Mouse (Mus musculus) neural tube, embryonic 12.5 days (tissue): ENCODE measurements around the gene Magi2. TPM values are rescaled to one million over a fixed set of nuclear protein-coding genes. Genes with fewer than 3 reads are reported as not detected.
"Not testable (repeated sequence)": the region's sequence is repeated elsewhere in the genome, so short reads cannot be mapped to it uniquely, and the experiment has no call there.

Source experiments
- ATAC-seq: fragments of 200-750 bp; cut with Nextera tagmentation; 2 replicates; pipeline ENCODE4 v1.8.0; 2017; ENCODE audit warnings: low read depth, mild to moderate bottlenecking, moderate TSS enrichment, moderate library complexity; ENCODE audit not compliant: low FRiP score
- H3K27ac ChIP-seq: fragments of 300-500 bp; sonication (generic); 2 replicates; pipeline ENCODE4 v1.5.1; 2016
- H3K27me3 ChIP-seq: fragments of 300-500 bp; sonication (generic); replicated peaks from 2 replicates; pipeline ENCODE4 v1.6.1; 2016; ENCODE audit warnings: mild to moderate bottlenecking
- H3K36me3 ChIP-seq: fragments of 300-500 bp; sonication (generic); 2 replicates; pipeline ENCODE4 v1.6.1; 2016; ENCODE audit warnings: mild to moderate bottlenecking
- H3K4me1 ChIP-seq: fragments of 300-500 bp; sonication (generic); 2 replicates; pipeline ENCODE4 v1.6.1; 2016
- H3K4me2 ChIP-seq: fragments of 300-500 bp; sonication (generic); replicated peaks from 2 replicates; pipeline ENCODE4 v1.6.1; 2016; ENCODE audit warnings: mild to moderate bottlenecking
- H3K4me3 ChIP-seq: fragments of 300-500 bp; sonication (generic); 2 replicates; pipeline ENCODE4 v1.5.1; 2016
- H3K9ac ChIP-seq: fragments of 300-500 bp; sonication (generic); 2 replicates; pipeline ENCODE4 v1.6.1; 2016; ENCODE audit warnings: mild to moderate bottlenecking
- H3K9me3 ChIP-seq: fragments of 300-500 bp; sonication (generic); 2 replicates; pipeline ENCODE4 v1.6.1; 2016; ENCODE audit warnings: mild to moderate bottlenecking
- WGBS: fragments of 180-500 bp; shearing (Covaris S2); methylation state at CpG from one replicate; pipeline ENCODE4 v1.1.7; 2016; 5-methylcytosine and 5-hydroxymethylcytosine counted together
- polyA plus RNA-seq: library from polyadenylated mRNA; unstranded; fragments of >200 nt; fragmentation: Nextera tagmentation; extraction: Ambion mirVana; gene quantifications from 2 replicates; pipeline ENCODE4 v1.2.1, GENCODE M21; 2016

The Magi2 gene
- polyA plus RNA-seq, 1 experiment from 2014 or later: 15.2 TPM

DNA sequence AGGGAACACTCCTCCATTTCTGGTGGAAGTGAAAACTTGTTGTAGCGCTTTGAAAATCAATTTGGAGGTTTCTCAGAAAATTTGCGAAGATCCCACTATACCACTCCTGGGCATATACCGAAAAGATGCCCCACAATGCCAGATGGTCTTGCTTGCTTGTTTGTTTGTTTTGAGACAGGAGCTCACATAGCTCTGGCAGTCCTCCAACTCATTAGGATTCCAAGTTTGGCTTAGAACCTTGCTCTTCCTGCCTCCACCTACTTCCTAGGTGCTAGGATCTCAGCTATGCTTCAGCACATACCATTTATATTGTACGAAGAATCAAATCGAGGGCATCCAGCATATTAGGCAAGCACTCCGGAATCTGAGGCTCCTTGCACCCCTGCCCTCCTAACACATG, 79.8 kb downstream of the Magi2 start:
- Histone ChIP-seq H3K36me3 (no peaks in the 10 kb centered on the region), H3K27me3 (no peaks in the 10 kb centered on the region), H3K9me3 (no peaks in the 10 kb centered on the region), H3K27ac (no peak overlapping the region), H3K9ac (no peak overlapping the region), H3K4me1 (no peaks in the 10 kb centered on the region), H3K4me3 (no peak overlapping the region), H3K4me2 (no peak overlapping the region)
- ATAC-seq: no peak
- WGBS: 91% methylated on average over 6 of the region's 6 CpGs

DNA sequence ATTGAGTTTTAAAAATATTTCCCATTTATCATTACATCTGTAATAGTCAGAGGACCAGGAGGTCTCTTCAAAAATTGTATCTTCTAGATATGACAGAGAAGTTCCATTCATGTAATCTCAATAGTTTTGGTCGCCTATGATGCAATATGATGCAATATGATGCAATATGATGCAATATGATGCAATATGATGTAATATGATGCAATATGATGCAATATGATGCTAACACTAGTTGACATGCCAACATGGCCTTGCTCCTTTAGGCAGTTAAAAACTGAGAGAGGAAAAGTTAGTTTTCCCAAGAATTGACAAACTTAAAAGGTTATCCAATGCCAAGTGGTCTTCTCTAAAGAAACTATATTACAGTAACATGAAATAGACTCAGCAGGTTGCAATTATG, 83.0 kb downstream of the Magi2 start:
- no peaks in the 10 kb centered on the region for H3K4me1 ChIP-seq
- H3K9me3 ChIP-seq: no peaks in the 10 kb centered on the region
- WGBS: 68% methylated on average over 1 of the region's 1 CpGs
- no peak for ATAC-seq
- H3K9ac ChIP-seq: no peak overlapping the region
- no peaks in the 10 kb centered on the region for H3K27me3 ChIP-seq
- H3K4me3 ChIP-seq: no peak overlapping the region
- H3K36me3 ChIP-seq: no peaks in the 10 kb centered on the region
- no peak overlapping the region for H3K27ac ChIP-seq
- H3K4me2 ChIP-seq: no peak overlapping the region

GRCm38 (mm10) chr5:19322532-19322931, 95.7 kb downstream of the Magi2 start:
- 79% methylated on average over 6 of the region's 6 CpGs for WGBS
- Histone ChIP-seq H3K4me3 (no peak overlapping the region), H3K36me3 (no peaks in the 10 kb centered on the region), H3K27ac (no peak overlapping the region), H3K9me3 (no peaks in the 10 kb centered on the region), H3K4me1 (no peaks in the 10 kb centered on the region), H3K9ac (no peak overlapping the region), H3K4me2 (no peak overlapping the region), H3K27me3 (no peaks in the 10 kb centered on the region)
- ATAC-seq: no peak

GRCm38 (mm10) chr5:19337561-19337960, 110.7 kb downstream of the Magi2 start:
- H3K4me3 ChIP-seq: no peak overlapping the region
- H3K36me3 ChIP-seq: no peaks in the 10 kb centered on the region
- WGBS: 76% methylated on average over 2 of the region's 2 CpGs
- H3K27me3 ChIP-seq: no peaks in the 10 kb centered on the region
- H3K4me2 ChIP-seq: no peak overlapping the region
- no peaks in the 10 kb centered on the region for H3K9me3 ChIP-seq
- H3K9ac ChIP-seq: no peak overlapping the region
- ATAC-seq: no peak
- no peaks in the 10 kb centered on the region for H3K4me1 ChIP-seq
- H3K27ac ChIP-seq: no peak overlapping the region

DNA sequence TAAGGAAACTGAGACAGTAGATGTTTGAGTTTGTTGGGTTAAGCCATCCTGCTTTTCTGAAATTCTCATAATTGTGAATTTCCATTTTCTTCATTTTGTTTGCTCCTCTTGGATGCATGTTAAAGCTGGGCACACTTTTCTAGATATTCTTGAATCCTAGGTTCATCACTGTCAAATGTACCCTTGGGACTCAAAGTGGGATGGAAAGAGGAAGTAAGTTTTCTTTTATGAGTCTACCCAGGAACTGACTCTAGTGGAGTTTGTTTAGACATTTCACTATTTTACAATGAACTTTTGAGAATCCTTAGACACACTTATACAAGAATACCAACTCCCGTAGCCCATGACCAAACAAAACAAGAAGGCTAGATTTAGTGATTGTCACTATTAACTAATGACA, 141.3 kb downstream of the Magi2 start:
- ATAC-seq: no peak

GRCm38 (mm10) chr5:19395876-19396275, 169.0 kb downstream of the Magi2 start:
- Histone ChIP-seq H3K27ac (no peak overlapping the region), H3K9ac (no peak overlapping the region), H3K4me3 (no peak overlapping the region), H3K4me1 (no peaks in the 10 kb centered on the region), H3K4me2 (no peak overlapping the region), H3K9me3 (no peaks in the 10 kb centered on the region), H3K27me3 (no peaks in the 10 kb centered on the region), H3K36me3 (no peaks in the 10 kb centered on the region)
- WGBS: 80% methylated on average over 3 of the region's 3 CpGs
- ATAC-seq: no peak

More for the DNA sequence above, 141.3 kb downstream of the Magi2 start:
- 94% methylated on average over 1 of the region's 1 CpGs for WGBS
- H3K4me1 ChIP-seq: no peaks in the 10 kb centered on the region
- no peaks in the 10 kb centered on the region for H3K36me3 ChIP-seq
- H3K27me3 ChIP-seq: no peaks in the 10 kb centered on the region
- H3K4me2 ChIP-seq: no peak overlapping the region
- H3K27ac ChIP-seq: no peak overlapping the region
- no peak overlapping the region for H3K9ac ChIP-seq
- H3K9me3 ChIP-seq: no peaks in the 10 kb centered on the region
- no peak overlapping the region for H3K4me3 ChIP-seq

- Histone ChIP-seq H3K27me3 (no peaks in the 10 kb centered on the region), H3K9ac (no peak overlapping the region), H3K4me2 (no peak overlapping the region), H3K4me1 (no peaks in the 10 kb centered on the region), H3K4me3 (no peak overlapping the region), H3K36me3 (no peaks in the 10 kb centered on the region), H3K9me3 (no peaks in the 10 kb centered on the region), H3K27ac (no peak overlapping the region)
- WGBS: 93% methylated on average over 4 of the region's 4 CpGs
- no peak for ATAC-seq
These were observed 173.5 kb downstream of the Magi2 start for GRCm38 (mm10) chr5:19400299-19400698.

DNA sequence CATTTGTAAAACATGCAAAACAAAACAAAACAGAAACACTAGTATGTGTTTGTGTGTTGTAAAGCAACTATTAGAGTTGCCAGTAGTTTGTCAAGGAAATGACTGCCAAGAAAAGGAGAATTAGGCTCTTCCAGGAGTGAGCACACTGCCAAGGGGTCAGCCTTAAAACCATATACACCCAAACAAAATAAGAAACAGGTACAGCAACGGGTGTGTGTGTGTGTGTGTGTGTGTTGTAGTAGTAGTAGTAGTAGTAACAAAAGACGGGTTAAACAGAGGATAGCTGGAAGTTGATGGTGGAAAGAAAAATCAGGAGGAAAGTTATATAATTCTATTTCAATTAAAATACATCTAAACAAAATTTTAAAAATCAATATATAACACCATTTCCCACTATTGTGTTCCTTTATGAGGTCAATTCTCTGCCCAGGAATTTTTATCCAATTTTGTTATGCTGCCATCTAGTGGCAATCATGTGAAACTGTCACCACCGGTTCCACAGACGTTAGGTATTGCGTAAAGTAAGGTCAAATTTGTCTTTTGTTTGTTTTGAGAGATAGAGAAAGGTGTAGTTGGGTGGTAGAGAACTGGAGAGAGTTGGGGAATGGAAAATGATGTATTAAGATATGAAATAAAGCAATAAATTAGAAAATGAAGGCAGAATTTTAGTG, 174.0 kb downstream of the Magi2 start:
- Histone ChIP-seq H3K9me3 (no peaks in the 10 kb centered on the region), H3K27me3 (no peaks in the 10 kb centered on the region), H3K4me2 (no peak overlapping the region), H3K27ac (no peak overlapping the region), H3K4me1 (no peaks in the 10 kb centered on the region), H3K36me3 (no peaks in the 10 kb centered on the region), H3K4me3 (no peak overlapping the region), H3K9ac (no peak overlapping the region)
- WGBS: 49% methylated on average over 5 of the region's 5 CpGs
- peak; percentile 71 for ATAC-seq

DNA sequence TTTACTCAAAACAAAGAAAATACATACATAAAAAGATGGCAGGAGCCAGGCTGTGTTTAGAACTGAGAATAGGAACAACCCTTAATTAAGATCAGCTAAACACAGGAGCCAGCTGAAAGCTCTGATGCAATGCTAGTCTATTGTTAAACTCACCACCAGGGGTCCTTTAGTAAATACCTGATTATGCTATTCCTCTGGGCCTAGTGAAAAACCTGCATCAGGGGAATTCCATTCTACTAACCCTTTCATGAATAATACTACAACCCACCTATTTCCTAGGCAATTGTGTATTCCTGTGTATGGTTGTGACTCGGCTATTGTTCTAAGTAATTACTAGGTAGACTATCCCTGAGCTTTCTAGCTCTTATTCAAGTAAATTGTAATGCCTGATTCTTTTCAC, 177.4 kb downstream of the Magi2 start:
- not testable (repeated sequence) for H3K4me1 ChIP-seq, H3K4me2 ChIP-seq, H3K9me3 ChIP-seq, H3K27me3 ChIP-seq, H3K4me3 ChIP-seq, ATAC-seq, H3K36me3 ChIP-seq, H3K9ac ChIP-seq, H3K27ac ChIP-seq
- 89% methylated on average over 1 of the region's 1 CpGs for WGBS

DNA sequence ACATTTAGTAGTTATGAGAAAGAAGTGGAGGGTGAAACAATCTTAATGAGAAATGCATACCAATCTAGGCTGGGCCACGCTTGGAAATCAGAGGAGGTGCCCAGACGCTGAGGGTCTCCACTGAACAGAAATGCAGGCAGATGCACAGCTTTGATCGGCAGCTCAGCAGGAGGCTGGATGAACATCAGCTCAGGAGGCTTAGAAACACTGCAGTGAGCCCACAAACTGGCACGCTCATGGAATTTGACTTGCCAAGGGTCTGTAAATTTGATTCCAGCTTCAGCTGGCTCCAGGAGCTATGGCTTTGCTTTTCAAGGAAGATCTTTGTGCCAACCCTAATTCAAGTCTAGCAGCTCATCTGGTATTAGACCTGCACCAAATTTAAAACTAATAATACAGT, 187.7 kb downstream of the Magi2 start:
- ATAC-seq: no peak
- H3K36me3 ChIP-seq: no peaks in the 10 kb centered on the region
- H3K27ac ChIP-seq: no peak overlapping the region
- H3K9me3 ChIP-seq: no peaks in the 10 kb centered on the region
- WGBS: 71% methylated on average over 4 of the region's 4 CpGs
- no peak overlapping the region for H3K4me2 ChIP-seq
- H3K4me3 ChIP-seq: no peak overlapping the region
- H3K27me3 ChIP-seq: no peaks in the 10 kb centered on the region
- H3K4me1 ChIP-seq: no peaks in the 10 kb centered on the region
- no peak overlapping the region for H3K9ac ChIP-seq

- Histone ChIP-seq H3K4me3 (no peak overlapping the region), H3K27ac (no peak overlapping the region), H3K9me3 (no peaks in the 10 kb centered on the region), H3K36me3 (no peaks in the 10 kb centered on the region), H3K9ac (no peak overlapping the region), H3K27me3 (no peaks in the 10 kb centered on the region), H3K4me2 (no peak overlapping the region), H3K4me1 (no peaks in the 10 kb centered on the region)
- ATAC-seq: no peak
- 37% methylated on average over 2 of the region's 2 CpGs for WGBS
These were observed 202.5 kb downstream of the Magi2 start for GRCm38 (mm10) chr5:19429290-19429689.

- Histone ChIP-seq H3K4me2 (no peak overlapping the region), H3K4me3 (no peak overlapping the region), H3K27ac (no peak overlapping the region), H3K27me3 (no peaks in the 10 kb centered on the region), H3K9ac (no peak overlapping the region), H3K9me3 (no peaks in the 10 kb centered on the region), H3K36me3 (no peaks in the 10 kb centered on the region), H3K4me1 (no peaks in the 10 kb centered on the region)
- ATAC-seq: no peak
These were observed 235.7 kb downstream of the Magi2 start for GRCm38 (mm10) chr5:19462541-19462940.

- Histone ChIP-seq H3K27ac (no peak overlapping the region), H3K36me3 (no peaks in the 10 kb centered on the region), H3K4me3 (no peak overlapping the region), H3K4me1 (no peaks in the 10 kb centered on the region), H3K9me3 (no peaks in the 10 kb centered on the region), H3K9ac (no peak overlapping the region), H3K4me2 (no peak overlapping the region), H3K27me3 (no peaks in the 10 kb centered on the region)
- no peak for ATAC-seq
- WGBS: 61% methylated on average over 2 of the region's 2 CpGs
These were observed 238.5 kb downstream of the Magi2 start for GRCm38 (mm10) chr5:19465383-19465782.
